Mouse (Mus musculus): Measurements from ENCODE around the gene Rnf181. TPM values are rescaled to one million over a fixed set of nuclear protein-coding genes. Genes with fewer than 3 reads are reported as not detected.

Rnf181 gene
- polyA plus RNA-seq, 1 experiment from 2014 or later = 136 TPM

DNA sequence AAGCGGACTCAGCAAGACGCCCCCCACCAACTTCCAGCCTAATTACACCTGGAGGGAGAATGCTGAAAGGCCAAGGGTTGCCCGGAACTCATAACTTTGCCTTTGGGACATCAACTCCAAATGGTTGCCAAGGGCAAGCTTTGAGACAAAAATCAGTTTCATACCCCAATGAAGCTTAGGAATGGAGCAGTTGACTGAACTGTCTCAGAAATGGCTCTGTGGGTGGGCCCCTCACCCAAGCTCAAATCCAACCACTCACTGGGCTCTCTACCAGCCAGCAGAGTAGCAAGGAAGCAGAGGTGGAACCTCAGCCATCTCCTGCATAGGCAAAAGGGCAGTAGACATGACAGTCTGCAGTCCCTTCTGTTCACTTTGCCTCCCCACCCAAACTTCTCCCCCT lies 21.1 kb upstream of the Rnf181 start:
- Histone ChIP-seq H3K4me2 (replicated peaks) (no peak overlapping the region), H3K36me3 (replicated peaks; ENCODE audit: control insufficient read depth, insufficient read depth) (no peaks in the 10 kb centered on the region), H3K27ac (no peak overlapping the region), H3K9ac (no peak overlapping the region), H3K9me3 (ENCODE audit: control insufficient read depth, low read length) (no peaks in the 10 kb centered on the region), H3K4me1 (replicated peaks; ENCODE audit: control insufficient read depth, insufficient read depth, low read length) (0 out of 2 replicates have a peak, but pooled peaks cover 5% of the 10 kb centered on the region), H3K4me3 (replicated peaks; ENCODE audit: low read length) (no peak overlapping the region), H3K27me3 (ENCODE audit: control insufficient read depth, insufficient read depth, low read length) (peaks cover 18% of the 10 kb centered on the region)
- 67% methylated on average over 3 of the region's 3 CpGs for WGBS
- ATAC-seq (ENCODE audit: low FRiP score) (no peak), DNase-seq (ENCODE audit: low spot score) (no peak)

- Histone ChIP-seq H3K27ac (no peak overlapping the region), H3K9me3 (ENCODE audit: control insufficient read depth, low read length) (no peaks in the 10 kb centered on the region), H3K36me3 (replicated peaks; ENCODE audit: control insufficient read depth, insufficient read depth) (no peaks in the 10 kb centered on the region), H3K27me3 (ENCODE audit: control insufficient read depth, insufficient read depth, low read length) (peaks cover 23% of the 10 kb centered on the region), H3K4me1 (replicated peaks; ENCODE audit: control insufficient read depth, insufficient read depth, low read length) (0 out of 2 replicates have a peak, but pooled peaks cover 5% of the 10 kb centered on the region), H3K9ac (no peak overlapping the region), H3K4me2 (replicated peaks) (no peak overlapping the region), H3K4me3 (replicated peaks; ENCODE audit: low read length) (no peak overlapping the region)
- DNase-seq (ENCODE audit: low spot score) (no peak), ATAC-seq (ENCODE audit: low FRiP score) (no peak)
- WGBS = 94% methylated on average over 2 of the region's 2 CpGs
These were observed 19.8 kb upstream of the Rnf181 start for GRCm38 (mm10) chr6:72386561-72386960.

GRCm38 (mm10) chr6:72385258-72385657 lies 18.5 kb upstream of the Rnf181 start:
- DNase-seq (ENCODE audit: low spot score) = no peak
- Histone ChIP-seq H3K4me2 (replicated peaks) (no peak overlapping the region), H3K36me3 (replicated peaks; ENCODE audit: control insufficient read depth, insufficient read depth) (no peaks in the 10 kb centered on the region), H3K9me3 (ENCODE audit: control insufficient read depth, low read length) (no peaks in the 10 kb centered on the region), H3K27me3 (ENCODE audit: control insufficient read depth, insufficient read depth, low read length) (peaks cover 28% of the 10 kb centered on the region), H3K27ac (no peak overlapping the region), H3K9ac (no peak overlapping the region), H3K4me3 (replicated peaks; ENCODE audit: low read length) (no peak overlapping the region), H3K4me1 (replicated peaks; ENCODE audit: control insufficient read depth, insufficient read depth, low read length) (0 out of 2 replicates have a peak, but pooled peaks cover 8% of the 10 kb centered on the region)
- ATAC-seq (ENCODE audit: low FRiP score) = no peak
- 92% methylated on average over 4 of the region's 4 CpGs for WGBS

DNA sequence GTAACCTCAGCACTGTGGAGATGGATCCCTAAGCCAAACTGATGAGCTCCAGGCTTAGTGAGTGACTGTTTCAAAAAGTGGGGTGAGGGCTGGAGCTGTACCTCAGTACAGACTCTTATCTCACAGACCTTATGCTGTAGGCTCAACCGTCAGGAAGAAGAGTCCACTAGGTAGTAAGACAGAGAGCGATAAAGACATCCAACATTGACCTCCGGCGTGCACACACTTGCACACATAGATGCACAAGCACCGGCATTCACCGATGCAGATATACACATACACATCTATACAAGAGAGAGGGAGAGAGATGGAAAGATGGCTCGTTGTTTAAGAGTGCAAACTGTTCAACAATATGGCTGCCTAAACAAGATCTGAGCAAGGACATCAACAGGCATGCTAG lies 17.2 kb upstream of the Rnf181 start:
- no peaks in the 10 kb centered on the region for H3K36me3 ChIP-seq (replicated peaks; ENCODE audit: control insufficient read depth, insufficient read depth)
- H3K27me3 ChIP-seq (ENCODE audit: control insufficient read depth, insufficient read depth, low read length) = peaks cover 31% of the 10 kb centered on the region
- no peak overlapping the region for H3K4me2 ChIP-seq (replicated peaks)
- H3K9ac ChIP-seq = no peak overlapping the region
- H3K27ac ChIP-seq = no peak overlapping the region
- H3K4me1 ChIP-seq (replicated peaks; ENCODE audit: control insufficient read depth, insufficient read depth, low read length) = 0 out of 2 replicates have a peak, but pooled peaks cover 4% of the 10 kb centered on the region
- no peak overlapping the region for H3K4me3 ChIP-seq (replicated peaks; ENCODE audit: low read length)
- WGBS = 95% methylated on average over 7 of the region's 7 CpGs
- H3K9me3 ChIP-seq (ENCODE audit: control insufficient read depth, low read length) = no peaks in the 10 kb centered on the region
- no peak for ATAC-seq (ENCODE audit: low FRiP score)
- DNase-seq (ENCODE audit: low spot score) = no peak

- no peak overlapping the region for H3K4me2 ChIP-seq (replicated peaks)
- DNase-seq (ENCODE audit: low spot score) = no peak
- WGBS = 86% methylated on average over 6 of the region's 6 CpGs
- H3K4me1 ChIP-seq (replicated peaks; ENCODE audit: control insufficient read depth, insufficient read depth, low read length) = 0 out of 2 replicates have a peak, but pooled peaks cover 4% of the 10 kb centered on the region
- ATAC-seq (ENCODE audit: low FRiP score) = no peak
- no peaks in the 10 kb centered on the region for H3K9me3 ChIP-seq (ENCODE audit: control insufficient read depth, low read length)
- peaks cover 32% of the 10 kb centered on the region for H3K27me3 ChIP-seq (ENCODE audit: control insufficient read depth, insufficient read depth, low read length)
- no peak overlapping the region for H3K27ac ChIP-seq
- no peak overlapping the region for H3K4me3 ChIP-seq (replicated peaks; ENCODE audit: low read length)
- H3K9ac ChIP-seq = no peak overlapping the region
- H3K36me3 ChIP-seq (replicated peaks; ENCODE audit: control insufficient read depth, insufficient read depth) = no peaks in the 10 kb centered on the region
These were observed 16.5 kb upstream of the Rnf181 start for GRCm38 (mm10) chr6:72383142-72383820.

DNA sequence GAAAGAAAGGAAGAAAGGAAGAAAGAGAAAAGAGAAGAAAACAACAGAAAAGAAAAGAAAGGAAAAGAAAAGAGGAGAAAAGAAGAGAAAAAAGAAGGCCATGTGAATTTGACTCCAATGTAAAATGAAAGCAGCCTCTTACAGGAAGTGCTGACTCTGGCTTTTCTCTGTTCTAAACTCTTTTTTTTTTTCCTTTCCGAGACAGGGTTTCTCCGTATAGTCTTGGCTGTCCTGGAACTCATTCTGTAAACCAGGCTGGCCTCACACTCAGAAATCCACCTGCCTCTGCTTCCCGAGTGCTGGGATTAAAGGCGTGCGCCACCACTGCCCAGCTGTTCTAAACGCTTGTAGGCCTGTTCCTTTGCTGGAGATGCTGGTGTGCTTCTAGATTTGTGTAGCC lies 15.7 kb upstream of the Rnf181 start:
- 85% methylated on average over 6 of the region's 6 CpGs for WGBS
- Histone ChIP-seq H3K4me1 (replicated peaks; ENCODE audit: control insufficient read depth, insufficient read depth, low read length) (0 out of 2 replicates have a peak, but pooled peaks cover 4% of the 10 kb centered on the region), H3K27ac (no peak overlapping the region), H3K9ac (no peak overlapping the region), H3K9me3 (ENCODE audit: control insufficient read depth, low read length) (no peaks in the 10 kb centered on the region), H3K27me3 (ENCODE audit: control insufficient read depth, insufficient read depth, low read length) (peaks cover 32% of the 10 kb centered on the region), H3K4me3 (replicated peaks; ENCODE audit: low read length) (no peak overlapping the region), H3K4me2 (replicated peaks) (no peak overlapping the region), H3K36me3 (replicated peaks; ENCODE audit: control insufficient read depth, insufficient read depth) (no peaks in the 10 kb centered on the region)
- no peak for DNase-seq (ENCODE audit: low spot score)
- no peak for ATAC-seq (ENCODE audit: low FRiP score)

GRCm38 (mm10) chr6:72380131-72380770 lies 13.5 kb upstream of the Rnf181 start, which contains the start of gene Vamp5:
Gene Vamp5, minus strand, starts transcription at chr6:72380468.
- Histone ChIP-seq H3K36me3 (replicated peaks; ENCODE audit: control insufficient read depth, insufficient read depth) (no peaks in the 10 kb centered on the region), H3K27me3 (ENCODE audit: control insufficient read depth, insufficient read depth, low read length) (peaks cover 32% of the 10 kb centered on the region), H3K4me1 (replicated peaks; ENCODE audit: control insufficient read depth, insufficient read depth, low read length) (0 out of 2 replicates have a peak, but pooled peaks cover 4% of the 10 kb centered on the region), H3K9me3 (ENCODE audit: control insufficient read depth, low read length) (no peaks in the 10 kb centered on the region), H3K4me3 (replicated peaks; ENCODE audit: low read length) (peak within 1 kb of the TSS; percentile 35), H3K27ac (no peak within 1 kb of the TSS), H3K4me2 (replicated peaks) (peak within 1 kb of the TSS; percentile 54), H3K9ac (peak within 1 kb of the TSS; percentile 57)
- peak; percentile 60; the same call in 1 of the 2 replicates for ATAC-seq (ENCODE audit: low FRiP score)
- no peak for DNase-seq (ENCODE audit: low spot score)
- 2% methylated on average over 49 of the region's 49 CpGs for WGBS

GRCm38 (mm10) chr6:72379377-72380130 lies 12.8 kb upstream of the Rnf181 start:
- H3K4me3 ChIP-seq (replicated peaks; ENCODE audit: low read length) = peak overlapping the region; percentile 35
- 0 out of 2 replicates have a peak, but pooled peaks cover 4% of the 10 kb centered on the region for H3K4me1 ChIP-seq (replicated peaks; ENCODE audit: control insufficient read depth, insufficient read depth, low read length)
- peak overlapping the region; percentile 54 for H3K4me2 ChIP-seq (replicated peaks)
- H3K27me3 ChIP-seq (ENCODE audit: control insufficient read depth, insufficient read depth, low read length) = peaks cover 32% of the 10 kb centered on the region
- H3K27ac ChIP-seq = no peak overlapping the region
- peak overlapping the region; percentile 57; the same call in 1 of the 2 replicates for H3K9ac ChIP-seq
- ATAC-seq (ENCODE audit: low FRiP score) (no peak), DNase-seq (ENCODE audit: low spot score) (no peak)
- 41% methylated on average over 7 of the region's 7 CpGs for WGBS
- H3K9me3 ChIP-seq (ENCODE audit: control insufficient read depth, low read length) = no peaks in the 10 kb centered on the region
- H3K36me3 ChIP-seq (replicated peaks; ENCODE audit: control insufficient read depth, insufficient read depth) = no peaks in the 10 kb centered on the region
